Mouse (Mus musculus): ENCODE results near the gene BC117090.

- no peak for TF ChIP-seq POLR2A (IDR thresholded peaks at IDR 0.05; ENCODE audit: extremely low read depth, insufficient read depth, low read length)
- TF ChIP-seq CTCF (IDR thresholded peaks at IDR 0.05; ENCODE audit: extremely low read depth, insufficient read depth, low read length) = no peak
These were observed at the start of gene BC117090 for GRCm38 (mm10) chr16:36334232-36334631.

Measured in cortical plate, adult 2 months (tissue).